Mouse (Mus musculus): ENCODE measurements around the gene Mepce.
A peak's percentile ranks its signal among the peaks of the same experiment; 100 is the strongest.
"Not testable (repeated sequence)": the region's sequence is repeated elsewhere in the genome, so short reads cannot be mapped to it uniquely, and the experiment has no call there.

Gene Mepce

GRCm38 (mm10) chr5:137787151-137787928 is at the start of gene Mepce, which contains the start of gene Zcwpw1:
Gene Mepce (minus strand): TSS chr5:137787655.
Gene Zcwpw1 (plus strand): TSS chr5:137787798.
- DNase-seq (ENCODE audit: low read depth) = peak; percentile 97

GRCm38 (mm10) chr5:137837110-137837509 is 49.7 kb upstream of the Mepce start:
- not testable (repeated sequence) for DNase-seq (ENCODE audit: low read depth)

GRCm38 (mm10) chr5:137836611-137837010 is 49.2 kb upstream of the Mepce start:
- no peak for DNase-seq (ENCODE audit: low read depth)

GRCm38 (mm10) chr5:137835966-137836520 is 48.6 kb upstream of the Mepce start, which contains the start of gene Pilra:
Gene Pilra (minus strand): TSS chr5:137836281.
- DNase-seq (ENCODE audit: low read depth) = not testable (repeated sequence)

- no peak for DNase-seq (ENCODE audit: low read depth)
Observed at GRCm38 (mm10) chr5:137833500-137833899, 46.0 kb upstream of the Mepce start.

GRCm38 (mm10) chr5:137831506-137831905 is 44.1 kb upstream of the Mepce start:
- DNase-seq (ENCODE audit: low read depth) = peak; percentile 28

- DNase-seq (ENCODE audit: low read depth) = no peak
Observed at GRCm38 (mm10) chr5:137831106-137831505, 43.7 kb upstream of the Mepce start.

- DNase-seq (ENCODE audit: low read depth) = no peak
Observed at GRCm38 (mm10) chr5:137830238-137830637, 42.8 kb upstream of the Mepce start.

GRCm38 (mm10) chr5:137828694-137829093 is 41.2 kb upstream of the Mepce start:
- DNase-seq (ENCODE audit: low read depth) = no peak

GRCm38 (mm10) chr5:137826421-137826820 is 39.0 kb upstream of the Mepce start:
- DNase-seq (ENCODE audit: low read depth) = no peak

GRCm38 (mm10) chr5:137825971-137826370 is 38.5 kb upstream of the Mepce start:
- no peak for DNase-seq (ENCODE audit: low read depth)

- DNase-seq (ENCODE audit: low read depth) = no peak
Observed at GRCm38 (mm10) chr5:137825030-137825429, 37.6 kb upstream of the Mepce start.

GRCm38 (mm10) chr5:137823455-137824045 is 36.1 kb upstream of the Mepce start:
- no peak for DNase-seq (ENCODE audit: low read depth)

- no peak for DNase-seq (ENCODE audit: low read depth)
Observed at GRCm38 (mm10) chr5:137822602-137823001, 35.1 kb upstream of the Mepce start.

GRCm38 (mm10) chr5:137822126-137822525 is 34.7 kb upstream of the Mepce start:
- DNase-seq (ENCODE audit: low read depth) = no peak

- peak; percentile 19 for DNase-seq (ENCODE audit: low read depth)
Observed at GRCm38 (mm10) chr5:137817466-137818222, 30.2 kb upstream of the Mepce start.

- no peak for DNase-seq (ENCODE audit: low read depth)
Observed at GRCm38 (mm10) chr5:137808316-137808715, 20.9 kb upstream of the Mepce start.

GRCm38 (mm10) chr5:137806158-137806557 is 18.7 kb upstream of the Mepce start:
- DNase-seq (ENCODE audit: low read depth) = no peak

- DNase-seq (ENCODE audit: low read depth) = no peak
Observed at GRCm38 (mm10) chr5:137800917-137801316, 13.5 kb upstream of the Mepce start.

- no peak for DNase-seq (ENCODE audit: low read depth)
Observed at GRCm38 (mm10) chr5:137796606-137797005, 9.2 kb upstream of the Mepce start.

- peak; percentile 49 for DNase-seq (ENCODE audit: low read depth)
Observed at GRCm38 (mm10) chr5:137791553-137791952, 4.1 kb upstream of the Mepce start.

- DNase-seq (ENCODE audit: low read depth) = no peak
Observed at GRCm38 (mm10) chr5:137788946-137789531, 1.6 kb upstream of the Mepce start.
